17 mouse cellular contexts compared by ENCODE assay signal in genomic region chr11:121039302-121039701, GRCm38 (mm10). TPM values are rescaled to one million over a fixed set of nuclear protein-coding genes. Genes with fewer than 3 reads are reported as not detected.
DNase-seq lines count a peak whose midpoint lies in the region; ATAC-seq and TF ChIP-seq lines count a peak whose summit lies in the region.
"Had no signal": no experiment of that assay in that cellular context is flagged by ENCODE, and none has a peak within 500 bp of the region (broad histone marks: within the 10 kb centered on the region; RNA-seq: fewer than 3 reads in every experiment).

Cd7 (minus strand) TSS chr11:121039418.

- no peak for TF ChIP-seq RAD21 in MEL (IDR thresholded peaks at IDR 0.05; ENCODE audit: low read depth, low read length)

- ATAC-seq in CD4-positive, CD25-positive, alpha-beta regulatory T cell, adult 4 months = peak; percentile 80
- ATAC-seq: forebrain, embryonic 15.5 days; intestine, embryonic 15.5 days had no signal

- no peak within 1 kb of the TSS for H3K27ac ChIP-seq in MEL (ENCODE audit: control insufficient read depth, low read depth, low read length)
- H3K27ac ChIP-seq: forebrain, embryonic 15.5 days; intestine, embryonic 15.5 days; limb, embryonic 13.5 days; neural tube, embryonic 15.5 days had no signal

- no peaks in the 10 kb centered on the region for H3K9me3 ChIP-seq in MEL (replicated peaks; ENCODE audit: insufficient read depth, low read length)
- H3K9me3 ChIP-seq: forebrain, embryonic 15.5 days; intestine, embryonic 15.5 days; limb, embryonic 13.5 days; neural tube, embryonic 15.5 days had no signal

- no peak for TF ChIP-seq POLR2A in MEL (IDR thresholded peaks at IDR 0.05; ENCODE audit: control insufficient read depth in 1 of 2, insufficient read depth in 1 of 2, low read depth in 1 of 2, low read length in 2 of 2, poor library complexity in 1 of 2)

- no peak for TF ChIP-seq CTCF in MEL (IDR thresholded peaks at IDR 0.05 in 2 of 3, conservative IDR thresholded peaks at IDR 0.05 in 1 of 3; ENCODE audit: control insufficient read depth in 1 of 3, insufficient read depth in 1 of 3, low read depth in 2 of 3, low read length in 3 of 3, poor library complexity in 1 of 3, severe bottlenecking in 1 of 3)

- H3K79me2 ChIP-seq in MEL (ENCODE audit: control insufficient read depth, insufficient read depth, low read length, poor library complexity) = no peaks in the 10 kb centered on the region

- peaks cover 8 to 14% of the 10 kb centered on the region in 2 experiments for H3K4me1 ChIP-seq in MEL (ENCODE audit: control insufficient read depth in 1 of 2, insufficient read depth in 2 of 2, low read length in 2 of 2)
- H3K4me1 ChIP-seq: forebrain, embryonic 15.5 days; intestine, embryonic 15.5 days; limb, embryonic 13.5 days; neural tube, embryonic 15.5 days had no signal

- peaks cover 0 to under 1% of the 10 kb centered on the region in 2 experiments; a peak in 2 of 4 replicates for H3K27me3 ChIP-seq in MEL (ENCODE audit: control insufficient read depth in 1 of 2, insufficient read depth in 2 of 2, low read length in 2 of 2)
- H3K27me3 ChIP-seq: forebrain, embryonic 15.5 days; intestine, embryonic 15.5 days; neural tube, embryonic 15.5 days had no signal

- WGBS in large intestine, adult 2 months = 41% methylated on average over 5 of the region's 5 CpGs

- peak; percentile 63 for DNase-seq in MEL (ENCODE audit: low read depth, low spot score)
- DNase-seq in large intestine, adult 2 months (ENCODE audit: low read depth, low spot score) = no peak
- DNase-seq in thymus, postnatal 0 days (ENCODE audit: low spot score) = peak; percentile 58
- no peak for DNase-seq in ovary, postnatal 36 days (ENCODE audit: low spot score)
- DNase-seq in adrenal gland, adult (ENCODE audit: inconsistent age in 2 of 2, low spot score in 1 of 2) = no peak
- DNase-seq in layer of hippocampus, adult 9-11 months = no peak
- DNase-seq: cerebellum, adult 8-10 months; embryo, embryonic 11 days; gastrocnemius, postnatal 10 days; kidney, postnatal 10 days had no signal

- no peak for TF ChIP-seq EP300 in MEL (IDR thresholded peaks at IDR 0.05; ENCODE audit: low read depth in 1 of 2, low read length in 2 of 2)

- no peak within 1 kb of the TSS for H3K4me3 ChIP-seq in MEL (ENCODE audit: control insufficient read depth in 1 of 2, insufficient read depth in 1 of 2, low read depth in 2 of 2, low read length in 2 of 2)
- H3K4me3 ChIP-seq: forebrain, embryonic 15.5 days; intestine, embryonic 15.5 days; limb, embryonic 13.5 days; neural tube, embryonic 15.5 days had no signal

- H3K9ac ChIP-seq in MEL (ENCODE audit: control insufficient read depth, low read depth, low read length, poor library complexity, severe bottlenecking) = no peak within 1 kb of the TSS
- H3K9ac ChIP-seq: forebrain, embryonic 15.5 days; intestine, embryonic 15.5 days; limb, embryonic 13.5 days; neural tube, embryonic 15.5 days had no signal

- peaks cover 0 to 5% of the 10 kb centered on the region in 2 experiments; a peak in 1 of 4 replicates for H3K36me3 ChIP-seq in MEL (ENCODE audit: control insufficient read depth in 1 of 2, insufficient read depth in 2 of 2, low read length in 2 of 2)
- H3K36me3 ChIP-seq: forebrain, embryonic 15.5 days; intestine, embryonic 15.5 days; limb, embryonic 13.5 days; neural tube, embryonic 15.5 days had no signal

TF ChIP-seq in MEL, 35 proteins besides CTCF, POLR2A, EP300 and RAD21:
- TF ChIP-seq CHD2 (IDR thresholded peaks at IDR 0.05; ENCODE audit: low read length) (no peak), USF2 (IDR thresholded peaks at IDR 0.05; ENCODE audit: borderline replicate concordance in 1 of 2, insufficient read depth in 1 of 2, low read depth in 1 of 2, low read length in 2 of 2) (no peak), MAZ (IDR thresholded peaks at IDR 0.05; ENCODE audit: low read depth, low read length) (no peak), USF1 (IDR thresholded peaks at IDR 0.05; ENCODE audit: low read depth, low read length) (peak; percentile 48; the same call in 1 of the 2 replicates), MXI1 (IDR thresholded peaks at IDR 0.05; ENCODE audit: low read depth, low read length) (0 out of 2 replicates have a peak, but pooled peaks have one; percentile 27)

RNA-seq across cellular contexts. Expression of gene Cd7, which starts in this region (rescaled TPM):
- 10 to 100 TPM; 79.5 to 90.2 TPM for polyA plus RNA-seq in CD4-positive, CD25-positive, alpha-beta regulatory T cell, adult 4 months (2017; shearing (Covaris generic))
- total RNA-seq in MEL (2012; rRNA removed) = 0.39 and 0.58 TPM in 2 replicates
- polyA plus RNA-seq in MEL (2012; ENCODE audit: insufficient read depth in 1 of 2, insufficient read length in 2 of 2, low read depth in 1 of 2, low replicate concordance in 2 of 2, missing spikeins in 1 of 2) = under 1 TPM in 1 of 2 experiments, not detected in 1; 0.33 TPM
- 28.9 and 53.4 TPM in 2 replicates for polyA plus RNA-seq in large intestine, adult 2 months (2012; rRNA removed)
- polyA plus RNA-seq in thymus, postnatal 0 days (2015; fragmentation: Nextera tagmentation; extraction: Ambion mirVana) = 17.9 and 25.7 TPM in 2 replicates
- total RNA-seq: gastrocnemius, postnatal 10 days; midbrain, postnatal 0 days had no signal
- polyA plus RNA-seq: forebrain, embryonic 15.5 days; heart, embryonic 11.5 days; limb, embryonic 13.5 days; midbrain, postnatal 0 days; neural tube, embryonic 15.5 days had no signal

Comparison
In these comparisons a context has a peak if more than half of its experiments do, and no peak if none do; other contexts are left out.
1. RNA of gene Cd7 (polyA plus RNA-seq): 79.5 to 90.2 TPM in CD4-positive, CD25-positive, alpha-beta regulatory T cell, adult 4 months, 28.9 to 53.4 TPM in large intestine, adult 2 months and 17.9 to 25.7 TPM in thymus, postnatal 0 days; 0.33 TPM in MEL; every median in the first group is over 10 times any median in the second.
2. Peak in DNase-seq in MEL; RNA of the gene not detected or under 1 TPM.